Mouse (Mus musculus) limb, embryonic 12.5 days (tissue): ENCODE data around the gene Poc1b. TPM values are rescaled to one million over a fixed set of nuclear protein-coding genes. Genes with fewer than 3 reads are reported as not detected.

Experiments
- ATAC-seq: fragments of 200-750 bp; cut with Nextera tagmentation; 2 replicates; pipeline ENCODE4 v1.8.0; 2017; ENCODE audit warnings: low read depth, moderate TSS enrichment; ENCODE audit not compliant: insufficient number of reproducible peaks, insufficient read depth, low FRiP score, low TSS enrichment
- H3K27ac ChIP-seq: fragments of 300-500 bp; sonication (generic); 2 replicates; pipeline ENCODE4 v1.5.1; 2016; ENCODE audit warnings: mild to moderate bottlenecking, moderate library complexity
- H3K27me3 ChIP-seq: fragments of 300-500 bp; sonication (generic); 2 replicates; pipeline ENCODE4 v1.6.1; 2016; ENCODE audit warnings: mild to moderate bottlenecking, moderate library complexity
- H3K36me3 ChIP-seq: fragments of 300-500 bp; sonication (generic); 2 replicates; pipeline ENCODE4 v1.6.1; 2016; ENCODE audit warnings: mild to moderate bottlenecking, moderate library complexity
- H3K4me1 ChIP-seq: fragments of 300-500 bp; sonication (generic); replicated peaks from 2 replicates; pipeline ENCODE4 v1.6.1; 2016
- H3K4me2 ChIP-seq: fragments of 300-500 bp; sonication (generic); 2 replicates; pipeline ENCODE4 v1.6.1; 2016; ENCODE audit warnings: mild to moderate bottlenecking, moderate library complexity
- H3K4me3 ChIP-seq: fragments of 300-500 bp; sonication (generic); replicated peaks from 2 replicates; pipeline ENCODE4 v1.5.1; 2016; ENCODE audit warnings: mild to moderate bottlenecking
- H3K9ac ChIP-seq: fragments of 300-500 bp; sonication (generic); replicated peaks from 2 replicates; pipeline ENCODE4 v1.6.1; 2016; ENCODE audit warnings: mild to moderate bottlenecking, moderate library complexity
- H3K9me3 ChIP-seq: fragments of 300-500 bp; sonication (generic); 2 replicates; pipeline ENCODE4 v1.6.1; 2016; ENCODE audit warnings: mild to moderate bottlenecking, moderate library complexity
- WGBS: fragments of 180-500 bp; shearing (Covaris S2); methylation state at CpG from one replicate; pipeline ENCODE4 v1.1.7; 2016; 5-methylcytosine and 5-hydroxymethylcytosine counted together
- polyA plus RNA-seq: library from polyadenylated mRNA; unstranded; fragments of >200 nt; fragmentation: Nextera tagmentation; extraction: Ambion mirVana; gene quantifications from 2 replicates; pipeline ENCODE4 v1.2.1, GENCODE M21; 2016

Poc1b gene
- polyA plus RNA-seq, 1 experiment from 2014 or later = 22.7 TPM

DNA sequence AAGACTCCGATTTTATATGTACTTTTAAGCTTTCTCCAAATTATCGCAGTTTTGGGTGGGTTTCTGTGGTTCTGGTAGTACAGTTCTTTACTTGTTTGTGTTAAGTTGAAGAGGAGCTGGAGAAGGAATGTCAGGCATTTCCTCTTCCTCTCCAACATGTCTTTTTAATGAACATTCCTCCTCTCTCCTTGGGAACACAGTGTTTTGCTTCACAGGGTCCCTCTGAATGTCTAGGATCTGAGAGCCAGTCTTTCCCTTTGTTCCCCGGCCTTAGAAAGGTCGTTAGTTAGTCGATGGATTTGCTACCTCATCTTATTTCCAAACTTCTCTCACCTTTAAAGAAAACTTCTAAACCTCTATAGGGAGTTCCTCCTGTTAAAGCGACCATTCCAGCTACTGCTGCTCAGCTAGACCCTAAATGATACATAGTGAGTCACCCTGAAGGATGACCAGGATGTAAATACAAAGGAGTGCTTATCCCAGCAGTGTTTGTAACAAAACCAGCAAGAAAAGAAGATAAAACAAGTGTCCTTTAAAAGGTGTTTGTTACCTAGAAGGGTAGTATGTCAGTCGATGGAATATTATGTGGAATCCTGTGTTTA is 66.2 kb downstream of the Poc1b start:
- Histone ChIP-seq H3K36me3 (no peaks in the 10 kb centered on the region; the same call in 1 of the 2 replicates), H3K27me3 (no peaks in the 10 kb centered on the region), H3K9ac (no peak overlapping the region), H3K4me2 (no peak overlapping the region), H3K9me3 (no peaks in the 10 kb centered on the region), H3K4me1 (peaks cover 22% of the 10 kb centered on the region), H3K27ac (no peak overlapping the region), H3K4me3 (no peak overlapping the region)
- ATAC-seq = no peak
- WGBS = 33% methylated on average over 7 of the region's 7 CpGs

DNA sequence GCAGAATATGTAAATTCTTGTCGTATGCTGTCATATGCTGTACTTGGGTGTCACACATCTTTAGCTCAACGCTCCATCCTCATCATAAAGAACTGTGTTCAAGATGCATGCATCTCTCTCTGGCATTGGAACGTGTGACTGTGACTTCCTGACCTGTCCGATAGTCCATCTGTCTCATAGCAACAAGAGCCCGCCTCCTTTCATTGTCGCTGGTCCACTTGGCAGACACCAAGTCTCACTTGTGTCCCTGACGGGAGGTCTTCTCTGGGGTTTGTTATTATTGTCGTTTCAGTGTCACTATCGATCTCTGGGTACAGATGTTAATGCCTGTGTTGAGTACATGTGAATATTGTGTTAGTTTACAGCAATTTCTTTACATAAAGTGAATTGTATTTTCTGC is 70.1 kb downstream of the Poc1b start:
- Histone ChIP-seq H3K27ac (no peak overlapping the region), H3K9me3 (0 out of 2 replicates have a peak, but pooled peaks cover 3% of the 10 kb centered on the region), H3K4me2 (no peak overlapping the region), H3K27me3 (no peaks in the 10 kb centered on the region), H3K4me1 (peaks cover 12% of the 10 kb centered on the region), H3K9ac (no peak overlapping the region), H3K4me3 (no peak overlapping the region), H3K36me3 (peaks cover 6% of the 10 kb centered on the region; the same call in 1 of the 2 replicates)
- no peak for ATAC-seq
- 88% methylated on average over 9 of the region's 9 CpGs for WGBS

DNA sequence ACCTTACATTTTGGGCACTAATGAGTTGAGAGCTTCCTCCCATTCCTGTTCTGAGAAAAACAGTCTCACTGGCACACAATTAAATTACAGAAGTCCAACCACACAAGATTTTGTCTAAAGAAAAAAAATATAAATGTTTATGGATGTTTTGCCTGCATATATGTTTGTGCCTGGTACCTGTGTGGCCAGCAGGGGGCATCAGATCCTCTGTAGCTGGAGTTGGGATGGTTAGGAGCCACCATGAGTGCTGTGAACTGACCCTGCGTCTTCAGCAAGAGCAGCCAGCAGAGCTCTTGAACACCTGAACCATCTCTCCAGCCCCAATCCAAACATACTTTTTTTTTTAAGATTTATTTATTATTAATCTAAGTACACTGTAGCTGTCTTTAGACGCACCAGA is 71.3 kb downstream of the Poc1b start:
- H3K9me3 ChIP-seq = 0 out of 2 replicates have a peak, but pooled peaks cover 3% of the 10 kb centered on the region
- H3K9ac ChIP-seq = no peak overlapping the region
- H3K4me2 ChIP-seq = no peak overlapping the region
- 97% methylated on average over 2 of the region's 2 CpGs for WGBS
- 0 out of 2 replicates have a peak, but pooled peaks cover 2% of the 10 kb centered on the region for H3K4me1 ChIP-seq
- peaks cover 6% of the 10 kb centered on the region; the same call in 1 of the 2 replicates for H3K36me3 ChIP-seq
- no peaks in the 10 kb centered on the region for H3K27me3 ChIP-seq
- H3K4me3 ChIP-seq = no peak overlapping the region
- ATAC-seq = no peak
- no peak overlapping the region for H3K27ac ChIP-seq

DNA sequence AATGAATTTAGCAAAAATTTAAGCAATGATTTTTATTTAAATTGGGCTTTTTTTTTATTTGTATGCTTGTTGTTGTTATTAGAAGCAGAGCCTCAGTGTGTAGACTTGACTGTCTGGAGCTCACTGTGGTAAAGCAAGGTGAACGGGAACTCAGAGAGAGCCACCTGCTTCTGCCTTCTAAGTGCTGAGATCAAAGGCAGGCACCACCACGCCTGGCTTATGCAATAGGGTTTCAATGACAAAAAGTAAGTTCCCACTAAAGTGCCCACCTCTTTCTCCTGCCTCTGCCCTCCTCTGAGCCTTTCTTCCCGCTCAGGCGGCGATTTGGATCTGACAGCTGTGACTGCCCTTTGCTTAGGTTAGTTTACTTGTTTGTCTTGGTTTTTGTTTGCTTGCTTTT is 72.3 kb downstream of the Poc1b start:
- Histone ChIP-seq H3K4me2 (no peak overlapping the region), H3K4me3 (no peak overlapping the region), H3K27me3 (no peaks in the 10 kb centered on the region), H3K27ac (no peak overlapping the region), H3K9me3 (0 out of 2 replicates have a peak, but pooled peaks cover 3% of the 10 kb centered on the region), H3K36me3 (peaks cover 6% of the 10 kb centered on the region; the same call in 1 of the 2 replicates), H3K9ac (no peak overlapping the region), H3K4me1 (no peaks in the 10 kb centered on the region)
- no peak for ATAC-seq
- 92% methylated on average over 5 of the region's 5 CpGs for WGBS

DNA sequence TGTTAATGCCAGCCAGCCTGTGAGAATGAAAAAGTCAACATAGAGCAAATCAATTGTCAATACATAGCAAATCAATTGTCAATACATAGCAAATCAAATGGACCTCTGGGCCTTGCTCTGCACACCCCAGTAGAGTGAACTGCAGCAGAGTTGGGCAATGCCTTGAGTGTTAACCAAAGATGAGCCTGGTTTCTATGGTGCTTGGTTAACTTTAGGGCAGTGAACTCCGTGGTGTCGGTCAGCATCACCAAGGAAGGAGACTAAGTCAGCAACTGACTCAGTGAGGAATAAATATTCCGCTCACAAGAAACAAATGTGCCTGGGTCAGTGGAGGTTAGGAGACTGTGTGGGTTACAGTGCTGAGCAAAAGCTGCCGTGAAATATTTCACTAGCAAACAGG is 72.7 kb downstream of the Poc1b start:
- H3K4me2 ChIP-seq = no peak overlapping the region
- 0 out of 2 replicates have a peak, but pooled peaks cover 3% of the 10 kb centered on the region for H3K9me3 ChIP-seq
- WGBS = 93% methylated on average over 4 of the region's 4 CpGs
- no peaks in the 10 kb centered on the region for H3K27me3 ChIP-seq
- no peaks in the 10 kb centered on the region for H3K4me1 ChIP-seq
- peaks cover 6% of the 10 kb centered on the region; the same call in 1 of the 2 replicates for H3K36me3 ChIP-seq
- H3K9ac ChIP-seq = no peak overlapping the region
- H3K27ac ChIP-seq = no peak overlapping the region
- no peak for ATAC-seq
- no peak overlapping the region for H3K4me3 ChIP-seq

DNA sequence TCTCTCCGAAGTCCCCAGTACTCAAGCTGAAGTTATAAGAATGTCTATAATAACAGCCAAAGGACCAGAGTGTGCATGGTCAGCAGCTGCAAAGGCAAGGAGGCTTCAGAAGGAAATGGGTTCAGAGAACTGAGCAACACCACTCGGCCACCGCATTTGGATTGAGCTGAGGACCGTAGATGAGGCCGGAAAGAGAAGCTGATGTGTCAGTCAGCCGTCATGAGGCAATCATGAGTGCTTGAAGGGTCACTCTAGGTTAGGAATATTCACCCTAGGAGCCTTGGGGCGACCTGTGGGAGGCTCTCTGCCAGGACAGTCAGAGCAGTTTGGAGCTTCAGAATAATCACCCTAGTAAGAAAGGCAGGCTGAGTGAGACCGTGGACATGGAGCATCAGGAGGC is 74.7 kb downstream of the Poc1b start:
- Histone ChIP-seq H3K4me3 (no peak overlapping the region), H3K9ac (no peak overlapping the region), H3K9me3 (0 out of 2 replicates have a peak, but pooled peaks cover 3% of the 10 kb centered on the region), H3K4me2 (no peak overlapping the region), H3K27ac (no peak overlapping the region), H3K27me3 (no peaks in the 10 kb centered on the region), H3K4me1 (no peaks in the 10 kb centered on the region), H3K36me3 (peaks cover 6% of the 10 kb centered on the region; the same call in 1 of the 2 replicates)
- WGBS = 90% methylated on average over 8 of the region's 8 CpGs
- no peak for ATAC-seq

DNA sequence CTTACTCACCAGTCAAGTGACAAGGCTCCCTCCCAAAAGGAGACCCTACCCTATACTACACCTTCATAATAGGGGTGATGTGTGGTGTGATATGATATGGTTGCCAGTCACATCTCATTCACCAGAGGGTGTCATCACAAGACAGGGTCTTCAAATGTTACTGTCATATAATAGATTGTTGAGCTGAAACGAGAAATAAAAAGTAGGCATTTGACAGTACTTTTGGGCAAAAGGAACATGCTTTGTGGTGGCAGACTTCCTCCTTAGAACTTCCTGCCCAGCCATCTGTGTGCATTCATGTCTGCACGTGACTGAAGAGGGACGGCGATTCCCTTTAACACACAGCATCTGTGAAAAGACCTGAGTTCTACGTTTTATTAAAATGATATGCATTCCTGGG is 75.3 kb downstream of the Poc1b start:
- H3K9ac ChIP-seq = no peak overlapping the region

DNA sequence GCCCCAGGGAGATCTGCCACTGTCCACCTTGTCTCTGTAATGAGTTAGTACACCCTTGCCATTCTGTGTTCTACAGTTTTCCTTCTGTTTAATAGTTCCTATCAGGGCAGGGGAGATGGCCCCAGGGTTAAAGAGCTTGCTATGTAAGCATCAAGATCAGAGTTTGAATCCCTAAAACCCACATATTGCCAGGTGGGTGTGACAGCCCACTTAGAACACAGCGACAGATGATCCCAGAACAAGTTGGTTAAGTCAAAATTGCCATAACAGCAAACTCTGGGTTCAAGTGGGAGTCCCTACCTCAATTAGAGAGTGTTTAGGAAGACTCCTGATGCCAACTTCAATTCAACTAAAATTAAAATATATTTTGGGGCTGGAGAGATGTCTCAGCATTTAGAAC is 81.3 kb downstream of the Poc1b start:
- no peaks in the 10 kb centered on the region for H3K9me3 ChIP-seq
- no peak overlapping the region for H3K4me2 ChIP-seq
- no peaks in the 10 kb centered on the region for H3K27me3 ChIP-seq
- H3K36me3 ChIP-seq = no peaks in the 10 kb centered on the region
- WGBS = 88% methylated on average over 1 of the region's 1 CpGs
- ATAC-seq = no peak
- H3K4me3 ChIP-seq = no peak overlapping the region
- peaks cover 6% of the 10 kb centered on the region; the same call in 1 of the 2 replicates for H3K4me1 ChIP-seq
- H3K27ac ChIP-seq = no peak overlapping the region
- H3K9ac ChIP-seq = 0 out of 2 replicates have a peak overlapping the region, but pooled peaks have one; percentile 23

More for the DNA sequence above, 75.3 kb downstream of the Poc1b start:
- no peak overlapping the region for H3K4me3 ChIP-seq
- no peak for ATAC-seq
- no peaks in the 10 kb centered on the region for H3K4me1 ChIP-seq
- no peak overlapping the region for H3K27ac ChIP-seq
- peaks cover 6% of the 10 kb centered on the region; the same call in 1 of the 2 replicates for H3K36me3 ChIP-seq
- H3K27me3 ChIP-seq = no peaks in the 10 kb centered on the region
- 80% methylated on average over 5 of the region's 5 CpGs for WGBS
- H3K9me3 ChIP-seq = 0 out of 2 replicates have a peak, but pooled peaks cover 3% of the 10 kb centered on the region
- no peak overlapping the region for H3K4me2 ChIP-seq

DNA sequence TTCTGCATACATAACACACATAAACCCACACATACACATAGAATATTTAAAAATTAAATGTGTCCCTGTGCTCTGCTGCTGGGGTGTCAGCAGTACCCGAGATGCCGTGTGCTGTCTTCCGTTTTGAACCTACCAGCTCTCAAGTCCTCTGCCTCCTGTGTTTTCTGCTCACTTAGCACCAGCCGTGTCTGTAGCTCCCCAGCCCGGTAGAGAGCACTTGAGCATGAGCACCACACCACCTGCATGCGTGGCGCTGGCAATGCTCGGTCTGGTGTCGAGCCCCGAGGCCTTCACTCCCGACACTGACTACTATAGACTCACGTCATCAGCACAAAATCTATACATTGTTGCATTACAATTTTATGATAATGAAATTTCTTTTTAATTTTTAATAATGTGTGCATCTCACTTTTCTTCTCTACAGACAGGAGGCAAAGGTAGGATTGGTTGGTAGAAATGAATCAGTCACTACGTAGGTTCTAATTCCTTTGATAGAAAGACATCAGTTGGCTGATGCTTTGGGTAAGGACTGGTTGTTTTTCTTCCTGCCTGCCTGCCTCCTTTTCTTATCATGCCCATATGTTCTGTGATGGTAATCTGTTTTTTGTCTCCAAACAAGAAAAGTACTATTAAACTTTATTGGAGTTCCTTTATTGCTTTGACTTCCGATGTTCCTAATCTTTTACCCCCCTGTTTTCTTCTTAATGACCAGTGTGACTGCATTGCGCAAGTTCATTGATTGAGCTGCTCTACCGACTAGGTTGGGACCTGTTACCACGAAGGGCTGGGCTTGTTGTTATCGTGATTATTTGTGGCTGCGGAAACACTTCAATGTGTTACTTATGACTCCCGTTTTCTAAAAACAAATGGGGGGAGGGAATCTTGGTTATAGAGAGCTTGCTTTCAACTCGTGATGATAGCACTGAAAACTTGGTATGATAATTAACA is 82.1 kb downstream of the Poc1b start:
- WGBS = 53% methylated on average over 21 of the region's 21 CpGs
- H3K27ac ChIP-seq = no peak overlapping the region
- H3K9ac ChIP-seq = no peak overlapping the region
- H3K36me3 ChIP-seq = no peaks in the 10 kb centered on the region
- no peak overlapping the region for H3K4me2 ChIP-seq
- H3K27me3 ChIP-seq = no peaks in the 10 kb centered on the region
- H3K4me1 ChIP-seq = peaks cover 11% of the 10 kb centered on the region
- H3K9me3 ChIP-seq = no peaks in the 10 kb centered on the region
- no peak overlapping the region for H3K4me3 ChIP-seq
- no peak for ATAC-seq

DNA sequence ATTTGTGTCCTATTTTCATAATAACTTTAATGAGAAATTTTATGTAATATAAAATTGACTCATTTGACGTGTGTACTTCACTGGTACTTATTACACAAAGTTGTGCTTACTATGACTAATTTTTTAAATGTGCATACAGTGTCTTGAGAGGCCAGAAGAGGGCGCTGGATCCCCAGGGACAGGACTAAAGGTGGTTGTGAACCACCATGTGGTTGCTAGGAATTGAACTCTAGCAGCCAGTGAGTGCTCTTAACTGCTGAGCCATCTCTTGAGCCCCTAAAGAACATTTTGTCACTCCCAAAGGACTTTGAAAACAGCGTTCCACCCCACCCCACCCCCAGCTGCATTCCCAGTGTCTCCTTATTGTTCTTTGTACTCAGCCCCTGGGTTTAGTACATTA is 84.0 kb downstream of the Poc1b start:
- Histone ChIP-seq H3K4me2 (no peak overlapping the region), H3K36me3 (no peaks in the 10 kb centered on the region), H3K27me3 (no peaks in the 10 kb centered on the region), H3K4me1 (peaks cover 14% of the 10 kb centered on the region), H3K9ac (no peak overlapping the region), H3K9me3 (no peaks in the 10 kb centered on the region), H3K27ac (no peak overlapping the region), H3K4me3 (no peak overlapping the region)
- no peak for ATAC-seq
- 47% methylated on average over 3 of the region's 3 CpGs for WGBS

DNA sequence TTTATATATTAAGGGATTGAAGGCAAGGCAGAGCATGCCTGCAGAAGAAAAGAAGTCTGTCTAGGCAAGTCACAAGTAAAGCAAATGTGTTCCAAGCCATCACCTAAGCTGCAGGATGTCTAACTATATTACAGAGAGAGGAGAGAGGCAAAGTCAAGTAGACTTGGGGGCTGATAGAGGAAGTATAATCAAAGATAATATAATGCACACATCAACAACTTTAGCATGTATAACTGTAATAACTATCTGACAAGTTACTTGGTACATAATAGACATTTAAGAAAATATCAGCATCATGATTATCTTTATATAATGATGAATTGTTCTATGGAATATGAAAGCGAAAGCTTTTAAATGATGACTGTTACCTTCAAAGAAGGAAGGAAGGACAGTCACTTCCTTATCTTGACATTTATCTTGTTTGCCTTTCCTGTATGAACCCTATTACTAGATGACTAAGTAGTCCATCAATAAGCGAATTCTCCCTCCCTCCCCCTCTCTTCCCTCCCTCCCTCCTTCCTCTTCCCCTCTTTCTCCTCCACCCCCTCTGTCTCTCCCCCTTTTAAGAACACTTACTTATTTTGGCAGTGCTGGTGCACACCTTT is 87.7 kb downstream of the Poc1b start:
- Histone ChIP-seq H3K4me2 (no peak overlapping the region), H3K4me3 (no peak overlapping the region), H3K36me3 (0 out of 2 replicates have a peak, but pooled peaks cover 4% of the 10 kb centered on the region), H3K4me1 (peaks cover 19% of the 10 kb centered on the region), H3K9ac (no peak overlapping the region), H3K27ac (no peak overlapping the region), H3K27me3 (no peaks in the 10 kb centered on the region), H3K9me3 (no peaks in the 10 kb centered on the region)
- no peak for ATAC-seq
- 81% methylated on average over 2 of the region's 2 CpGs for WGBS
